Mouse (Mus musculus) ES-Bruce4 (cell line): ENCODE data around the gene Ntsr1. TPM values are rescaled to one million over a fixed set of nuclear protein-coding genes. Genes with fewer than 3 reads are reported as not detected.

Experiments
- H3K27ac ChIP-seq: 2 replicates; pipeline ENCODE4 v1.5.1; 2012; ENCODE audit warnings: low read length, inconsistent platforms; ENCODE audit not compliant: insufficient read depth
- H3K27me3 ChIP-seq: 2 replicates; pipeline ENCODE4 v1.6.1; 2012; ENCODE audit warnings: mild to moderate bottlenecking, low read length, inconsistent platforms; ENCODE audit not compliant: control insufficient read depth, poor library complexity, insufficient read depth, severe bottlenecking
- H3K36me3 ChIP-seq: 2 replicates; pipeline ENCODE4 v1.6.1; 2012; ENCODE audit warnings: inconsistent platforms, mild to moderate bottlenecking, low read length, moderate library complexity; ENCODE audit not compliant: control insufficient read depth, poor library complexity, insufficient read depth, severe bottlenecking
- H3K4me1 ChIP-seq: one replicate; pipeline ENCODE4 v1.8.1; 2011; ENCODE audit warnings: low read length; ENCODE audit not compliant: control insufficient read depth, insufficient read depth
- H3K4me3 ChIP-seq: 2 replicates; pipeline ENCODE4 v1.5.1; 2011; ENCODE audit warnings: low read depth, mild to moderate bottlenecking, low read length
- H3K9ac ChIP-seq: 2 replicates; pipeline ENCODE4 v1.6.1; 2012; ENCODE audit warnings: low read depth, mild to moderate bottlenecking, inconsistent platforms; ENCODE audit not compliant: poor library complexity, severe bottlenecking
- H3K9me3 ChIP-seq: replicated peaks from 2 replicates; pipeline ENCODE4 v1.6.1; 2012; ENCODE audit warnings: mild to moderate bottlenecking, low read length, inconsistent platforms; ENCODE audit not compliant: control insufficient read depth, poor library complexity, insufficient read depth, severe bottlenecking
- CTCF ChIP-seq: IDR thresholded peaks from one replicate; pipeline ENCODE4 v1.8.1; 2011; ENCODE audit warnings: low read depth, low read length
- EP300 ChIP-seq: IDR thresholded peaks from 2 replicates; pipeline ENCODE4 v1.6.1; 2011; ENCODE audit warnings: low read depth, low read length; ENCODE audit not compliant: insufficient read depth
- POLR2A ChIP-seq: IDR thresholded peaks from one replicate; pipeline ENCODE4 v1.8.1; 2011; ENCODE audit warnings: low read length; ENCODE audit not compliant: insufficient read depth
- polyA plus RNA-seq: library from polyadenylated mRNA; stranded (reverse); fragments of >200 nt; gene quantifications from 2 replicates; pipeline ENCODE4 v1.2.4, GENCODE M21; 2011; ENCODE audit warnings: low read depth; ENCODE audit not compliant: missing spikeins, insufficient read depth, insufficient read length

The Ntsr1 gene
- polyA plus RNA-seq, 1 experiment = not detected

DNA sequence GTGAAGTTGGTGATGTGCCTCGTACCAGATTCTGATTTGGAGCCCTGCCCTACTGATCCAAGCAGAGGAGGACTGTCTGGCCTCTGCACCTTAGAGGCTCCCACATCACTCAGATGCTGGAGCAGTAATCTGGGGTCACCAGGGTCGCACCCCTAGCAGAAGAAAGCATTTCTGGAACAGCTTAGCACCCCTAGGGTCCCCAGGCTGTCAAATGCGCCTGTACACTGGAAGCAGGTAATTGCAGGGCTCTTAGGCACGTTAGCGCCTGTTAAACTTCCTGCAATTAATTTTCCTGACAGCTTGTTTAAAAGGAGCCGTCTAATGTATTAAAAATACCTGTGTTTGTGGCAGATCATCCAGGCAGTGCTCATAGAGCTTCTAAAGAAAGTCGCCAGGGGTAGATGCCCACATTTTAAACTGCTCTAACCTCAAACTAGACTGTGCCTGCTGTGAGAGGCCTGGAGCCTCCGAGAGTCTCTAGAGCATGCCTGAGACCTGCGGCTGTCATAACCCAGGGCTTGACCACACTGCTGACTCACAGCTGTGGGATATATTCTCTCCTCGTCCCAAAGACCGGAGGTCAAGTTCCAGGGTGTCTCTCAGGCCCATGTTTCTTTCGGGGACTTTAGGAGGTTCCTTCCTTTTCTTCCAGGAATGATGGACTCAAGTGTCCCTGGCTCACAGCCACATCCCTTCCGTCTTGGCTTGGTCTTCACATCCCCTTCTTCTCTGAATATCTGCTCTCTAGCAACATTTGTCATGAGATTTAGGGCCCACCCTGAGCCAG, 12.3 kb downstream of the Ntsr1 start:
- no peaks in the 10 kb centered on the region for H3K27me3 ChIP-seq
- TF ChIP-seq CTCF (no peak), EP300 (no peak), POLR2A (no peak)

DNA sequence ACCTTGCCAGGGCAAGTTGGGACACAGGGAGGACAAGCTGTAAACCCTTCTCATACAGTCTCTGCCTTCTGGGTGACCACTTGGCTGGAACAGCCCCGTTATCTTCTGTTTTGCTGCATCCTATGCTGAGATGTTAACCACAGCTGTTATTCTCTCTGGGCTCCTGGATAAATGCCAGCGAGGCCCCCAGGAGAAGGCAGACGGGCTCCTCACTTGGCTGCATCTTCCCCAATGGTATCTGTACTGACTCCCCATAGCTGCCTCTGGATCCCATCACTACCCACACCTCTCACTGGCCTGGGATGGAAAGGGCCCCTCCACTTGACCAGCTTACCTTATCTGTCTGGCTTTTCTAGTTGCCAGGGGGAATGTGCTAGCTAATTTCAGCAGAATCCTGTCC, 13.2 kb downstream of the Ntsr1 start:
- TF ChIP-seq EP300 (no peak), CTCF (no peak), POLR2A (no peak)
- Histone ChIP-seq H3K27me3 (no peaks in the 10 kb centered on the region), H3K36me3 (no peaks in the 10 kb centered on the region), H3K27ac (no peak overlapping the region), H3K4me1 (no peaks in the 10 kb centered on the region), H3K9ac (no peak overlapping the region), H3K9me3 (no peaks in the 10 kb centered on the region), H3K4me3 (no peak overlapping the region)

More for the DNA sequence above, 12.3 kb downstream of the Ntsr1 start:
- no peaks in the 10 kb centered on the region for H3K36me3 ChIP-seq
- H3K4me1 ChIP-seq = no peaks in the 10 kb centered on the region
- H3K9me3 ChIP-seq = no peaks in the 10 kb centered on the region
- H3K4me3 ChIP-seq = no peak overlapping the region
- H3K9ac ChIP-seq = no peak overlapping the region
- H3K27ac ChIP-seq = no peak overlapping the region

DNA sequence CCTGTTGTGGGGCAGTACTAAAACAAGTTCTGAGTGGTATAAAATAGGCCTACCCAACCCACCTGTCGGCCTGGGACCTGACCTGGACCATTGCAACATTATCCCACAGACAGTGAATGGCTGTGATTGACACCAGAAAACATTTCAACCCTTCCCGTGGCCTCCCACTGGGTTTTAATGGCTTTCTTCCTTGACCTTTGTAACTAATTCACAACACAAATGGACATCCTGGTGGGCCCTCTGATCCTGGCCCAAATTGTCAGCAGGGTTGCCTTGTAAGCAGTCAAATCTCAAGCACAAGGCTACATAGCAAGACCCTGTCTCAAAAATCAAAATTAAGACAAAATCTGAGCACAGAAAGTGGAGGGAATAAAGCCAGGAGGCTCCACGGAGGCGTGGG, 14.1 kb downstream of the Ntsr1 start:
- no peak overlapping the region for H3K27ac ChIP-seq
- no peaks in the 10 kb centered on the region for H3K27me3 ChIP-seq
- no peaks in the 10 kb centered on the region for H3K4me1 ChIP-seq

DNA sequence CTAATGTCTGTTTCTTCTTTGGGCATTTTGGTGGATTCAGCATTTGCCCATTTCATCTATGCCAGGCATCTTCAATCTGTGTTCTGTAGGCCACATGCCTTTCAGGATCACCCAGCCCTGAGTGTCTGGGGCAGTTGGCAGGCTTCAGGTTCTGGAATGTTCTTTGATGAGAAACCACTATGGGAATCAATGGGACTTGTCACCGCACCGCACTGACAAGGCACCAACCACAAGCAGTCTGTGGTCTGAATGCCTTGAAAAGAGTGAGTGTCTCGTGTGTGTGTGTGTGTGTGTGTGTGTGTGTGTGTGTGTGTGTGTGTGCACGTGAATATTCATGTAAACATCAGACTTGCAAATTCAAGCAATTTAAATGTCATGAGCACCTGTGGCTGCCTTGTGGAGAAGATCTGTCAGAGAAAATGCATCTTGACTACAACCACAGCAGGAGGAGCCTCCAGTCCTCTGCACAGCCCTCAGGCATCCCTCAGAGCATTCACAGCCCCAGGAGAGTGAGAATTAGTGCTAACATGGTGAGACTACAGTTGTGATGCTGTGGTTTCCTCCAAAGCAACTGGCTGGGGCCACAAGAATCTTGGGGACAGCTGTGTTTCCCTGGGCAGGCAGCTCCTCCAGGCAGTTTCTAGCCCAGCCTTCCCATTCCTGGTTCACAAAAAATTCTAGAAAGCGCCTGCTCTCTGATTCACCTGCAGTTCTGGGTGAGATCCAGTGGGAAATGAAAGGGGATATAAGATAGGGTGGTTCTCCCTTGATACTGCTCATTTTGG, 21.9 kb downstream of the Ntsr1 start:
- Histone ChIP-seq H3K9me3 (no peaks in the 10 kb centered on the region), H3K27me3 (no peaks in the 10 kb centered on the region)
- TF ChIP-seq CTCF = no peak

More for the DNA sequence above, 14.1 kb downstream of the Ntsr1 start:
- H3K36me3 ChIP-seq = no peaks in the 10 kb centered on the region
- no peak overlapping the region for H3K4me3 ChIP-seq
- H3K9me3 ChIP-seq = no peaks in the 10 kb centered on the region
- no peak overlapping the region for H3K9ac ChIP-seq
- TF ChIP-seq EP300 (no peak), POLR2A (no peak), CTCF (no peak)

DNA sequence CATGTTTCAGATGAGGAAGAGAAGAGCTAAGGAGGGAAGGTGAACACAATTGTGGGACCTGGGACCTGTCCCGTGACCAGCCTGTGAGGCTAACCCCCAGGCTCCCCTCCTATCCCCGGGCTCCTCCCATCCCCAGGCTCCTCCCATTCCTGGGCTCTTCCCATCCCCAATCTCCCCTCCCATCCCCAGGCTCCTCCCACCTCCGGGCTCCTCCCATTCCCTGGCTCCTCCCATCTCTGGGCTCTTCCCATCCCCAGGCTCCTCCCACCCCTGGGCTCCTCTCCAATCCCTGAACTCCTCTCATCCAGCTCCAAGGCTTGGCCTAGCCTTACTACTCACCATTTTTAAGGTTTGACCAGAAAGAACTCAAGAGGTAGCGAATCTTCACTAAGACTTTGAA, 23.0 kb downstream of the Ntsr1 start:
- Histone ChIP-seq H3K27me3 (no peaks in the 10 kb centered on the region), H3K9me3 (no peaks in the 10 kb centered on the region), H3K4me3 (no peak overlapping the region), H3K36me3 (no peaks in the 10 kb centered on the region), H3K9ac (no peak overlapping the region), H3K4me1 (no peaks in the 10 kb centered on the region), H3K27ac (no peak overlapping the region)
- TF ChIP-seq EP300 = no peak
- no peak for TF ChIP-seq POLR2A
- TF ChIP-seq CTCF = no peak

More for the DNA sequence above, 21.9 kb downstream of the Ntsr1 start:
- Histone ChIP-seq H3K4me3 (no peak overlapping the region), H3K27ac (no peak overlapping the region), H3K36me3 (no peaks in the 10 kb centered on the region), H3K9ac (no peak overlapping the region), H3K4me1 (no peaks in the 10 kb centered on the region)

DNA sequence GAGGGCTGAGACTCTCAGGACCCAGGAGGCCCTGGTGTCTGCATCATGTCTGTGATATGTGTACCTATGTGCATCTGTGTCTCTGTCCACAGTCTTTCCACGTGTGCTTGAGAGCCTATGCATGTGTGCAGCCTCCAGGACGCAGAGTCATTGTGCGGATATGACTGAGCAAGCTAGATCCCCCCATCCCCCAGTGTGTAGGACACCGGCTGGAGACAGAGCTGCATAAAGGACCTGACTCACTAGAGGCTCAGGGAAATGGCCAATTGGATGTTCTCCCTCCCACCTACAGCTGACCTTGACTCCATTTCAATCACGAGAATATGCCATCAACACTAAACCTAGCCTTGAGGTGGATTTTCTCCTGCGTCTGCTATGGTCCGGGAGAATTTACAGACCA, 27.7 kb downstream of the Ntsr1 start:
- no peak overlapping the region for H3K4me3 ChIP-seq
- no peak overlapping the region for H3K9ac ChIP-seq
- no peak for TF ChIP-seq EP300
- TF ChIP-seq CTCF = no peak
- TF ChIP-seq POLR2A = no peak
- no peaks in the 10 kb centered on the region for H3K9me3 ChIP-seq
- no peaks in the 10 kb centered on the region for H3K36me3 ChIP-seq
- H3K27ac ChIP-seq = no peak overlapping the region
- no peaks in the 10 kb centered on the region for H3K4me1 ChIP-seq
- H3K27me3 ChIP-seq = no peaks in the 10 kb centered on the region
